Mouse (Mus musculus) activated CD4-positive, CD25-positive, alpha-beta regulatory T cell, adult 4 months (primary cell): ENCODE measurements around the gene Retn. TPM values are rescaled to one million over a fixed set of nuclear protein-coding genes. Genes with fewer than 3 reads are reported as not detected.

Source experiments
- polyA plus RNA-seq, 2 experiments: library from polyadenylated mRNA; unstranded; fragments of 100-300 nt; shearing (Covaris generic); gene quantifications; one replicate each; pipeline ENCODE4 v1.2.1; 2017

Retn gene
- polyA plus RNA-seq, 2 experiments from 2014 or later, result not detected

Other genes with a start within 250 kb of the Retn start
- 10 to 100 TPM; 10.9 to 15.4 TPM for gene Pex11g, start 188.1 kb upstream of the Retn start, polyA plus RNA-seq
- not detected for gene Tex45, start 184.9 kb upstream of the Retn start, polyA plus RNA-seq
- 1 to 10 TPM in 1 of 2 experiments, under 1 TPM in 1; 0.97 to 1.0 TPM for gene Zfp358, start 162.6 kb upstream of the Retn start, polyA plus RNA-seq
- 10 to 100 TPM; 17.0 to 19.1 TPM for gene Mcoln1, start 155.3 kb upstream of the Retn start, polyA plus RNA-seq
- gene Pnpla6, start 140.4 kb upstream of the Retn start, polyA plus RNA-seq, result 10 to 100 TPM; 18.8 to 24.8 TPM
- not detected for gene C330021F23Rik, start 87.8 kb upstream of the Retn start, polyA plus RNA-seq
- not detected for gene Camsap3, start 68.5 kb upstream of the Retn start, polyA plus RNA-seq
- gene Xab2, start 34.5 kb upstream of the Retn start, polyA plus RNA-seq, result 10 to 100 TPM; 65.9 to 74.1 TPM
- gene Pet100, start 34.2 kb upstream of the Retn start, polyA plus RNA-seq, result 100 to 1,000 TPM in 1 of 2 experiments, 10 to 100 TPM in 1; 95.4 to 145 TPM
- not detected for gene Pcp2, start 30.2 kb upstream of the Retn start, polyA plus RNA-seq
- gene Stxbp2, start 24.8 kb upstream of the Retn start, polyA plus RNA-seq, result 100 to 1,000 TPM; 184 to 205 TPM
- gene Mcemp1, start 10.0 kb downstream of the Retn start, polyA plus RNA-seq, result under 1 TPM in 1 of 2 experiments, not detected in 1; 0.43 TPM
- gene Fcor, start 16.6 kb downstream of the Retn start, polyA plus RNA-seq, result not detected
- 10 to 100 TPM; 24.9 to 27.7 TPM for gene Trappc5, start 20.5 kb downstream of the Retn start, polyA plus RNA-seq
- 1 to 10 TPM in 1 of 2 experiments, under 1 TPM in 1; 0.77 to 5.1 TPM for gene Fcer2a, start 38.4 kb downstream of the Retn start, polyA plus RNA-seq
- gene Clec4g, start 64.9 kb downstream of the Retn start, polyA plus RNA-seq, result not detected
- gene Cd209a, start 93.2 kb downstream of the Retn start, polyA plus RNA-seq, result not detected
- not detected for gene Cd209e, start 198.5 kb downstream of the Retn start, polyA plus RNA-seq
- not detected for gene Cd209d, start 222.8 kb downstream of the Retn start, polyA plus RNA-seq